Mouse (Mus musculus): ENCODE data around the gene Reck. TPM values are rescaled to one million over a fixed set of nuclear protein-coding genes. Genes with fewer than 3 reads are reported as not detected.

The Reck gene
- polyA plus RNA-seq, 1 experiment: 8.5 TPM

- peaks cover 9% of the 10 kb centered on the region for H3K4me1 ChIP-seq (ENCODE audit: control insufficient read depth, insufficient read depth, low read length)
- H3K27me3 ChIP-seq (replicated peaks; ENCODE audit: control insufficient read depth, insufficient read depth, low read length): no peaks in the 10 kb centered on the region
- peak overlapping the region; percentile 84 for H3K4me3 ChIP-seq (ENCODE audit: insufficient read depth, low read depth, low read length)
- no peak overlapping the region for H3K27ac ChIP-seq (ENCODE audit: insufficient read depth, low read depth, low read length)
- H3K36me3 ChIP-seq (ENCODE audit: control insufficient read depth, insufficient read depth, low read length): no peaks in the 10 kb centered on the region
- WGBS: 1% methylated on average over 20 of the region's 20 CpGs
- DNase-seq: peak; percentile 49
- TF ChIP-seq CTCF (conservative IDR thresholded peaks at IDR 0.05; ENCODE audit: insufficient read depth, insufficient read length, low read depth, low read length) (no peak), POLR2A (IDR thresholded peaks at IDR 0.05; ENCODE audit: low read depth, low read length) (no peak)
These were observed 635 bp downstream of the Reck start for GRCm38 (mm10) chr4:43875919-43876411.

GRCm38 (mm10) chr4:43877230-43877629 is 1.9 kb downstream of the Reck start:
- H3K27me3 ChIP-seq (replicated peaks; ENCODE audit: control insufficient read depth, insufficient read depth, low read length): no peaks in the 10 kb centered on the region
- no peak overlapping the region for H3K27ac ChIP-seq (ENCODE audit: insufficient read depth, low read depth, low read length)
- no peaks in the 10 kb centered on the region for H3K36me3 ChIP-seq (ENCODE audit: control insufficient read depth, insufficient read depth, low read length)
- 100% methylated on average over 1 of the region's 1 CpGs for WGBS
- H3K4me1 ChIP-seq (ENCODE audit: control insufficient read depth, insufficient read depth, low read length): peaks cover 9% of the 10 kb centered on the region
- DNase-seq: no peak
- H3K4me3 ChIP-seq (ENCODE audit: insufficient read depth, low read depth, low read length): no peak overlapping the region
- TF ChIP-seq CTCF (conservative IDR thresholded peaks at IDR 0.05; ENCODE audit: insufficient read depth, insufficient read length, low read depth, low read length) (no peak), POLR2A (IDR thresholded peaks at IDR 0.05; ENCODE audit: low read depth, low read length) (no peak)

GRCm38 (mm10) chr4:43878121-43878776 is 2.9 kb downstream of the Reck start:
- H3K36me3 ChIP-seq (ENCODE audit: control insufficient read depth, insufficient read depth, low read length): no peaks in the 10 kb centered on the region
- TF ChIP-seq CTCF (conservative IDR thresholded peaks at IDR 0.05; ENCODE audit: insufficient read depth, insufficient read length, low read depth, low read length) (no peak), POLR2A (IDR thresholded peaks at IDR 0.05; ENCODE audit: low read depth, low read length) (no peak)
- no peaks in the 10 kb centered on the region for H3K27me3 ChIP-seq (replicated peaks; ENCODE audit: control insufficient read depth, insufficient read depth, low read length)
- 66% methylated on average over 5 of the region's 5 CpGs for WGBS
- no peak overlapping the region for H3K27ac ChIP-seq (ENCODE audit: insufficient read depth, low read depth, low read length)
- no peak overlapping the region for H3K4me3 ChIP-seq (ENCODE audit: insufficient read depth, low read depth, low read length)
- peak; percentile 25 for DNase-seq
- peaks cover 9% of the 10 kb centered on the region for H3K4me1 ChIP-seq (ENCODE audit: control insufficient read depth, insufficient read depth, low read length)

- TF ChIP-seq POLR2A (IDR thresholded peaks at IDR 0.05; ENCODE audit: low read depth, low read length) (no peak), CTCF (conservative IDR thresholded peaks at IDR 0.05; ENCODE audit: insufficient read depth, insufficient read length, low read depth, low read length) (no peak)
- DNase-seq: no peak
- 83% methylated on average over 6 of the region's 6 CpGs for WGBS
These were observed 4.2 kb downstream of the Reck start for GRCm38 (mm10) chr4:43879566-43879965.

GRCm38 (mm10) chr4:43884196-43884595 is 8.9 kb downstream of the Reck start:
- no peaks in the 10 kb centered on the region for H3K4me1 ChIP-seq (ENCODE audit: control insufficient read depth, insufficient read depth, low read length)
- H3K27me3 ChIP-seq (replicated peaks; ENCODE audit: control insufficient read depth, insufficient read depth, low read length): no peaks in the 10 kb centered on the region
- TF ChIP-seq POLR2A (IDR thresholded peaks at IDR 0.05; ENCODE audit: low read depth, low read length) (no peak), CTCF (conservative IDR thresholded peaks at IDR 0.05; ENCODE audit: insufficient read depth, insufficient read length, low read depth, low read length) (no peak)
- H3K27ac ChIP-seq (ENCODE audit: insufficient read depth, low read depth, low read length): no peak overlapping the region
- no peaks in the 10 kb centered on the region for H3K36me3 ChIP-seq (ENCODE audit: control insufficient read depth, insufficient read depth, low read length)
- WGBS: 71% methylated on average over 4 of the region's 4 CpGs
- H3K4me3 ChIP-seq (ENCODE audit: insufficient read depth, low read depth, low read length): no peak overlapping the region
- DNase-seq: peak; percentile 9

More at GRCm38 (mm10) chr4:43879566-43879965, 4.2 kb downstream of the Reck start:
- Histone ChIP-seq H3K27ac (ENCODE audit: insufficient read depth, low read depth, low read length) (no peak overlapping the region), H3K27me3 (replicated peaks; ENCODE audit: control insufficient read depth, insufficient read depth, low read length) (no peaks in the 10 kb centered on the region), H3K36me3 (ENCODE audit: control insufficient read depth, insufficient read depth, low read length) (no peaks in the 10 kb centered on the region), H3K4me1 (ENCODE audit: control insufficient read depth, insufficient read depth, low read length) (peaks cover 9% of the 10 kb centered on the region), H3K4me3 (ENCODE audit: insufficient read depth, low read depth, low read length) (no peak overlapping the region)

- no peak overlapping the region for H3K27ac ChIP-seq (ENCODE audit: insufficient read depth, low read depth, low read length)
- TF ChIP-seq POLR2A (IDR thresholded peaks at IDR 0.05; ENCODE audit: low read depth, low read length): no peak
- no peak for TF ChIP-seq CTCF (conservative IDR thresholded peaks at IDR 0.05; ENCODE audit: insufficient read depth, insufficient read length, low read depth, low read length)
- 86% methylated on average over 3 of the region's 3 CpGs for WGBS
These were observed 15.9 kb downstream of the Reck start for GRCm38 (mm10) chr4:43891247-43891646.

GRCm38 (mm10) chr4:43897209-43897608 is 21.9 kb downstream of the Reck start:
- no peak overlapping the region for H3K27ac ChIP-seq (ENCODE audit: insufficient read depth, low read depth, low read length)
- no peaks in the 10 kb centered on the region for H3K27me3 ChIP-seq (replicated peaks; ENCODE audit: control insufficient read depth, insufficient read depth, low read length)
- TF ChIP-seq CTCF (conservative IDR thresholded peaks at IDR 0.05; ENCODE audit: insufficient read depth, insufficient read length, low read depth, low read length) (no peak), POLR2A (IDR thresholded peaks at IDR 0.05; ENCODE audit: low read depth, low read length) (no peak)
- no peaks in the 10 kb centered on the region for H3K36me3 ChIP-seq (ENCODE audit: control insufficient read depth, insufficient read depth, low read length)
- no peaks in the 10 kb centered on the region for H3K4me1 ChIP-seq (ENCODE audit: control insufficient read depth, insufficient read depth, low read length)
- no peak for DNase-seq
- no peak overlapping the region for H3K4me3 ChIP-seq (ENCODE audit: insufficient read depth, low read depth, low read length)

More at GRCm38 (mm10) chr4:43891247-43891646, 15.9 kb downstream of the Reck start:
- Histone ChIP-seq H3K4me3 (ENCODE audit: insufficient read depth, low read depth, low read length) (no peak overlapping the region), H3K36me3 (ENCODE audit: control insufficient read depth, insufficient read depth, low read length) (no peaks in the 10 kb centered on the region), H3K27me3 (replicated peaks; ENCODE audit: control insufficient read depth, insufficient read depth, low read length) (no peaks in the 10 kb centered on the region), H3K4me1 (ENCODE audit: control insufficient read depth, insufficient read depth, low read length) (no peaks in the 10 kb centered on the region)
- no peak for DNase-seq
